Mouse (Mus musculus) urinary bladder, postnatal 4 days (tissue): Measurements from ENCODE around the gene Asb18.

Experiments used
- DNase-seq, 2 experiments: peaks; one replicate each; pipeline ENCODE4 v3.0.0; 2021 to 2022; ENCODE audit warnings: low spot score in 2 of 2

Asb18 gene

DNA sequence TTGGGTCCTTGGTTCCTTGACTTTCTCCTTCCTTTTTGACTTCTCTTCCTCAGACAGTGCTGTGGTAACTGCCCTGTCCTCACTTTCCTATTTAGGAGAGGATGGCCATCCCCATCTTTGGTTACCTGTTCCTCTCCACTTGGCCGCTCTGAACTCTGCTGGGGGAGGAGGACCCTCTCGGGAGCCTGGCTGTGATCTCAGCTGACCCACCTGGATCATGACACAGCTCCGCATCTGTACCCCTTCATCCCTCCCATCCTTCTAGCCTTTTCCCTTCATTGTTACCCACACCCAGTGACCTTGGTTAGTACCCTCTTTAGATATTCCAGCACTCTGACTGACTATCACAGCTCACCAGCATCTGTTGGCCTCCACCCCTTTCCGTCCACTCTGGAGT lies 44.8 kb downstream of the Asb18 start:
- no peak for DNase-seq

DNA sequence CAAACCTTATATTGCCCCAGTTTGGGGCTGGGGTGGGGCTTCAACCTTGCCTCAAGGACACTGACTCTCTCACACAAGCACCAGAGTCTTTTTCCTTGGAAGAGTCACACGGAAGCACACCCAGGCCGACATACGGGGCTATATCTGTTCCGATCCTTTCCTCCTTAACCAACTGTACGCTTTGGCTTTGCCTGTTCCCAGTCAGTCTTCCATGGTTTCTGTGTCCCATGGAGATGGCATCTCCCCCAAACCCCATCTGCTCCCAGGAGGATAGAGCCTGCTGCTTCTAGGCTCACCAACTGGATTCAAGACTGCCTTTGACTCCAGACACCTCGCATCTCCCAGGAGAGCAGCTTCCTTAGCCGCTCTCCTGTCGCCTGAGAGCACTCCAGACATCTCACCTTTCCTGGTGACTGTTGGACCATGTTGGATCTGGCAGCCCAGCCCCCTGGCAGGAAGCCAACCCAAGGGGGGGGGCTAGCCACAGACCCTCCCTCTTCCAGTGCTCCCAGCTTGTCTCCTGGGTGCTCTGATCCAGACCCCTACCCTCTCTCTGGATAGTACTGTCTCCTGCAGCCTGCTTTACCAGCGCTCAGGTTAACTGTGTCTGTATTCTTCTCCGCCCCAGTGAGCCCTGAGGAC lies 45.3 kb downstream of the Asb18 start:
- DNase-seq = no peak

DNA sequence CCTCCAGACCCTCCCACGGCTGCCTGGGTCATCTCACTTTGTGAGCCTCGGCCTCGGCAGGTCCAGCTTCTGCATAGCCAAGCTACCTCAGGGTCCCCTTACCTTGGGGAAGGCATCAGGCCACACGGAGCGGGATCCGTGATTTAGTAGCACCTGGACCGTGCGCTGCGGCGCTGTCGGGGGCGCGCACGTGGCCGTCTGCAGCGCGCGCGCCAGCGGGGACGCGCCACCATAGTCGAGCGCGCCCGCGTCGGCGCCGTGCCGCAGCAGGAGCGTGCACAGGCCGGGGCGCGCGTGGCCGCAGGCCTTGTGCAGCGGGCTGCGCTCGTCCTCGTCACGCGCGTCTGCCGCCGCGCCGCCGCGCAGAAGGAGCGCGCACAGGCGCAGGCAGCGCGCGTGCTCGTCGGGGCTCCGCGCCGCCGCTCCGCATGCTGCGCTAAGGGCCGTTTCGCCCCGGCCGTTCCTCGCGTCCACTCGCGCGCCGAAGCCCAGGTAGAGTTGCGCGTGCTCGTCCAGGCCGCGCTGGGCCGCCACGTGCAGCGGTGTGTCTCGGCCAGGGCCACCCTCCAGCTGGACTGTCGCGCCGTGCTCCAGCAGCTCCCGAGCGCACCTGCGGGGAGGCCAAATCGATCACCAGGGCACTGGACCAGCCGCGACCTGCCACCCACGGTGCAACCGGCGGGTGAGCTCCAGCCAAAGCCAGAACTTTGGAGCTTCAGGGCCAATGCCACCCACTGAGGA lies 46.2 kb downstream of the Asb18 start:
- DNase-seq = no peak

DNA sequence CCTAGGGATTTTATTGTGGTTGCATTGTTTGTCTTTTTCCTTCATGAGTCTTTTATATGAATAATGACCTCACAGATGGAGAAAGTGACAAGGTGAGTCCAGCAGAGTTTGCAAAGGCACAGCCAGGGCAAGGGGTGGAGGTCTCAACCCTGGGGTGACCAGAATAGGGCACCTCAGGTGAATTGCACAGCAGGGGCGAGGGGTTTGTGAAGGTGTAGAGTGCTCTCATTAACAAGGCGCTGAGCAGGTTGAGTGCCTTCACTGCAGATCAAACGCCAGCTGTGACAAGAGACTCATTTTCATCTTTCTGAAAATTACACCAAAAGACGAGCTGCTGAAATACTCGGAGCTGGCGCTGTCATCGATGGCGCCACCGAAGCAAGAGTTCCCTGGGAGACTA lies 46.9 kb downstream of the Asb18 start:
- DNase-seq = no peak

DNA sequence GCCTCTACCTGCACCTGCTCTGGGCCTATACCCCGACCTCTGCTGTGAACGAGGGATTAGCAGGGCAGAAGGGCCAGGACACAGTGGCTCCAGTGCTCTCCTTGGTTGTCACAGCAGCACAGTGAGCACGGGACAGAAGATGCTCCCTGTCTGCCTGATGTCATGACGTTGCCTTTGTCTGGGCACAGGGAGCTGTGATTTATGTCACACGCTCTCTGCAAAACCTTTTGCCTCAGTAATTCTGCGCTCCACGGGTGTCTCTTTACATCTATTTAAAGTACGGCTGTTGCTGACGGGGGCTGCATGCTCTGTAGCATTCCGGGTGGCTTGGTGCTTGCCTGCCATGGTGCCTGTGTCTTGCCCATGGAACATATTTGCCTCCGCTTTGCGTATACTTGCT lies 50.0 kb downstream of the Asb18 start:
- DNase-seq = no peak

DNA sequence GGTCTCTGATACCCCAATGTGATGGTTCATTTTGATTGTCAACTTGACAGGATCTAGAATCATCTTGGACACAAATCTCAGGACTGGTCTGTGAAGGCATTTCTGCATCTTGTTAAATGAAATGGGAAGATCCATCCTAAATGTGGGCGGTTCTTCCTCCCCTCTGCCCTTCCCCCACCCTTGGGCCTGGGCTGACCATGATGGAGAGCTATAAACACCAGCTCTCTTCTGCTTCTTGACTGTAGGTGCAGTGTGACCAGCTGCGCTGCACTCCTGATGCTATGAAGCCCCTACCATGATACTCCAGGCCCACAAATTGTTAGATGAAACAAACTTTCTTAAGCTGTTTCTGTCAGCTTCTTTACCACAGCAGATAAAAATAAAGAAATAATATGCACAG lies 51.2 kb downstream of the Asb18 start:
- DNase-seq = no peak

DNA sequence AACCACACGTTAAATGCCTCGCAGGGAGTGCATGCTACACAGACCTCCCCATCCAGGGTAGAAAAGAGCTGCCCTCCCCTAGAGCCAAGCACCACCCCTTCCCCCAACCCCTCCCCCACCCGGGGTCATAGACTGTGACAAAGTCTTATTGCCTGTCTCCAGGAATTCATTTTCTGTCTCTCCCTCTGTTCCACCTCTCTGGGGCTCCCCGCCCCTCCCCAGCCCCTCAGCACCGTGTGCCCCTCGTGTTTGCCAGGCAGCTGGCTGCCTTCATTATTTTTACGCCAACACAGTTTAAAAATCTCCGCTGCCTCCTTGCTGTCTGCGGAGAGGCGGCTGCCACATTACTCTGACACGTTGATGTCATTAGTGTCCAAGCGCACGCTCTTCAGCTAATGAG lies 52.4 kb downstream of the Asb18 start:
- no peak for DNase-seq

DNA sequence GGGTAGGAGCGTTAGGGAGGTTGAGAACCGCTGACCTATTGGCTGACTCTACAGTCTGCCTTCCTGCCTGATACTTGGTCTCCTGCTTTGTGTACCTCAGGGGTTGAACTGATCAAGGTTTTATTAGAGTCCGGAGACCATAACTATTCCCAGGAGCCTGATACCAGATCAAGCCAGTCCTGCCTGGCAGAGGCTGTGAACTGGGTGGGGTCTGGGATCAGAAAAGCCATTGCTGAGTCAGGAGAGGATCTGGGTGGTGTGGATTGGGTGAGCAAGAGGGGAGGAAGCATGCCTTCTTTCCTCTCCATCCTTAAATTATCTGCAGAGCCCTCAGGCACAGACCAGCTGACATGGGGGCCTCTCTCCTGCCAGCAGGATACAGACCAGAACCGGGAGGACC lies 55.1 kb downstream of the Asb18 start:
- no peak for DNase-seq

DNA sequence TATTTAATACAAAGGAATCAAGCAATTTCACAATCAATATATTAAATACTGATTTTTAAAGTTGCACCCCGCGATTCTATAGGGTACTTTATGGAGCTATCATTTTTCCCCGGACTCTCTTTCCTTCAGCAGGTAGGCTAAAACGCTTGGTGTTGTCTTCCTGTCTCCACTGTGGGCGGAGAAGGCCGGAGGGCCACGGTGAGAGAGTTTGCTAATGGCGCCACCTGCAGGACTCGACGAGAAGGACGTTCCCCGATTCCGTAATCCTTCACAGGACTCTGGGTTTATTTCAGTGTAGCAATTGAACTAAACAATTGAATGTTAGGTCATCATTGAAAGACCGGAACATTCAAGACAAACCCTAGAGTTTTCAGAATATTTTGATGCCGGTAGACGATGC lies 71.3 kb downstream of the Asb18 start:
- DNase-seq = peak; percentile 52 to 82

DNA sequence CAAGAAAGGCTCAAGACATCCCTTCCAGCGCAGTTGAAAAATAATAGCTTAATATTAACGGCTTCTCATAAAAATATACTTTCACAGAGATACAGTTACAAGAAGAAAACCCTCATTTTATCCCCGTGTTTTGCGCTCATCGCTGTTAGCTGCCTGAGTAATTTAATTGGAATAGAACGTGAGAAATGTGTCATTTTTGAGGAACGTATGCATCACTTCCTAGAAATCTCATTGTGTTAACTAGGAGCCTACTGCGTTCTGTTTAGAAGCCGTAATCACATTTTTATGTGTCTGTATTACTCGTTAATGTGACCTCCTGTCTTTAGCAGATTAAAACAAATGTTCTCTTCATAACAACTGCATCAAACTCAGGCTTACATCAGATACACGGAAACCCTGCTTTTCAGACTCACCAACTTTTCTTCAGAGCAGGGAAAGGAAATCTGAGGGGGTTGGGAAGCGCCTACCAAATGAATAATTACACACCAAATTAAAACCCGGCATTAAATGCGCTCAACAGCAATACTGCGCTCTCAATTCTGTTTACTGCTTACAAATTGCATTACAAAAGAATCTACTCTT lies 72.0 kb downstream of the Asb18 start:
- no peak for DNase-seq

DNA sequence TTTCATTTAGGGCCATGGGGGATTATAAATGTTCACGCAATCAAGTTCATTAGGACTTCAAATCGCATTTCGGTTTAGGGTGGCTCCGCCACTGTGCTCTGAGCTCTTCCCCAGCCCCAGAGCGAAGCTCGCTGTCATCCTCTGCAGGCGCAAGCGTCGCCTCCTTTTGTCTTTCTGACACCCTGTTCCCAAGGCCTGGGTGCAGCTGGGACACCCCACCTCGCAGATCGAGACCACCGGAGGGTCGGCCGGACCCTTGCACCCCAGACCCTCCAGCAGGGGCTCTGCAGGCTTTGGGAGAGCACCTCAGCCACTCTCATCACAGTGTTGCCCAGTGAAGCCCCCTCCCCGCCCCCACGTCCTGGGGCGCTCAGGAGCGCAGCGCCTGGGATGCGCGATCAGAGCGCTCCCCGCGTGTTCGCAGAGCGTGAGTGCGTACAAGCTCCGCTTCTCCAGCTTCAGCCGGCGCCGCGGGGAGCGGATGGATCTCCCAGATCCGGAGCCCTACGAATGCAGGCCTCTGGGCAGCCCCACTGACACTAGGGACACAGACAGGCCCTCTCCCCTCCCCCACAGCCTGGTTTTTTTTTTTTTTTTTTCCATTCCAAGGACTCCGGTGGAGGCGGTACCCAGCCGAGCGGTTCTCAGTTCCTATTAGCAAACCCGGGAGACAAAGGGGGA lies 72.6 kb downstream of the Asb18 start:
- no peak for DNase-seq

DNA sequence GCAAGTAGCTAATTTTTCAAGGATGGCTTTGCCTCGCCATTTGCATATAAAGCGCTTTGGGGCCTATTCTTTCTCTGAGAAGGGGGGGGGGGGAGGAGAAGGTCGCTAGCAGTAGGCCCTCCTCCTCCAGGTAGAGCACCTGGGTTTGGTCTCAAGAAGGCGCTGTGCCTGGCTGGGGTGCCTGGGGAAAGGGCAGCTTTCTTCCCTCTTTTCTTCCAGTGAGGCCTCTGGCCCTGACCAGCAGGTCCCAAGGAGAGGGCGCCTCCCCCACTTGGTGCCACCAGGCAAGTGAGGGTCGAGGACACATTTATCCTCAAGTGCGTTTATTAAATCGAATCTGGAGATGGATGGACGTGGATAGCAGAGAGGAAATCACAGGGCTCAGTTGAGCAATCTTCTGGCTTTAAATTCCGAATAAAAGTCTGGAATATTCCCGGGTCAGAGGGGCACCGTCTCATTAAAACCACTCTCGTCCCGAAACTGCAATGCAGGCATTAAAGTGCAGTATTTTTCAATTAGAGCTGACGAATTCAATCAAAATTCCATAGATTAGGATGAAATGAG lies 73.4 kb downstream of the Asb18 start:
- DNase-seq = no peak

DNA sequence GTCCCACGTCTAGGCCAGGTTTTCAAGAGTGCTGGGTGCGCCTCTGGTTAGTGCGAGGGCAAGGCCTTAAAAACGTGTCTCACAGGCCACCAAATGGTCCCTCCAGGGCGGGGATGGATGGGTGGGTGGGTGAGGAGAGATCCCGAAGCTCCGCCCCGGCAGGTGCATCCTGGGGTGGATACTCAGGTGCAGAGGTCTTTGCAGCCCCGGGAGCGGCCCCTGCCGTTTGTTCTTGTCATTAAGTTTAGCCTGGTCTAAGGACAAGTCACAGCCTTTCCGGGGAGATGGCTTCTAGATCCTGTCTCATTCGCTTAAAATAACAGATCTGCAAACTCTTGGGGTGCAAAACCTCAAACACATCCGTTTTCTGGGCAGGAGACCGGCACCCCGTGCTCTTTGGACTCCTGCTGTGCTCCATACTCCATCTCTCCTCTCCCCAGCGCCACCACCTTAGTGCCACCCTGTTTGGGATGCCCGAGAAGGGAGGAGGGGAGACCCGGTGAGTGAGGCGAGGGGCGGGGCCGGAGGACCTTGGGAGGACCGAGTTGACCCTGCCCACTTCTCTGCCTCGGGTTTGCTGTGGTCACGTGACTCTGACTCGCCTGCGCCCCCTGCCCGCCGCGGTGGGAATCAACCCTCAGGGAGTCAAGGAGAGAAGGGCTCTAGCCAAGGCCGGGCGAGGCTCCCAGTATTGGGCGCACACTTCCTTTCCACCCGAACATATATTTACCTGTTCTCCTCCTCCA lies 74.3 kb downstream of the Asb18 start:
- DNase-seq = peak; percentile 72 to 89

DNA sequence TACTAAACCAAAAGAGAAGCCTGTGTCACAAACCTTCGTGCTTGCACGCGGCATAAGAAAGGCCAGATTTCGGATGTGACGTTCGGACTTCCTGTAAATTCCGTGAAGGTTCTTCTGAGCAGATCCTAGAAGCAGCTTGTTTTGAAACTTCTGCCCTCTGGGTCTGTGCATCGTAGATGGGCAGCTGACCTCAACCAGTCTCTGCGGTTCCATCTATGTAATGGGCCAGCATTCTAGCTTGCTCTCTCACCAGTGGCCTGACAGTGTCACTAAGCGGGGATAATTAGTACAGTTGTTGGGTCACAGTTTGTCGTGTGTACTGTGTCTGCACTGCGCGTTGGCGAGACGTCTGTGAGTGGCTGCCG lies 74.9 kb downstream of the Asb18 start:
- DNase-seq = no peak

DNA sequence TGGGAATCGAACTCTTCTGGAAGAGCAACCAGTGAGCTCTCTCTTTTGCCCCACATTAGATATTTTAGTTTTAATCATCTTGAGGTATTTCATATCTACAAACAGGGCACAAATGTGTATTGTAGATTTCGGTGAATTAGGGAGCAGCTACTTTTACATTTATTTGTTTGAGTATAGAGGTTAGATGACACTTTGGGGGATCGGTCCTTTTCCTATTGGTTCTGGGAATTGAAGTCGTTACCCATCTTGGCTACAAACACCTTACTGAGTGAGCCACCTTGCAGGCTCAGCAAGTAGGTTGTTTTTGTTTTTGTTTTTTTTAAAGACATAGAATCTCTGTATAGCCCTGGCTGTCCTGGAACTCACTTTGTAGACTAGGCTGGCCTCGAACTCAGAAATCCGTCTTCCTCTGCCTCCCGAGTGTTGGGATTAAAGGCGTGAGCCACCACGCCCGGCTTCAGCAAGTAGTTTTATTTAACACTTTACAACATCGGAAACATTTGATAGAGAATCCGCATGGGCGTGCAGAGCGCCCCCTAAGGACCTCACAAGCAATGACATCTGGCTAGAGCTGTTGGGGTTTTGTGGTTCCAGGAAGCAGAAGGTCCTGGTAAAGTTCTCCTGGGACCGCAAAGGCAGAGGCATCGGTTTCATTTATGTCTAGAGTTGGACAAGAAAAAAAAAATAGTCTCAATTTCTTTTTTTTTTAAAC lies 75.4 kb downstream of the Asb18 start:
- DNase-seq = no peak

DNA sequence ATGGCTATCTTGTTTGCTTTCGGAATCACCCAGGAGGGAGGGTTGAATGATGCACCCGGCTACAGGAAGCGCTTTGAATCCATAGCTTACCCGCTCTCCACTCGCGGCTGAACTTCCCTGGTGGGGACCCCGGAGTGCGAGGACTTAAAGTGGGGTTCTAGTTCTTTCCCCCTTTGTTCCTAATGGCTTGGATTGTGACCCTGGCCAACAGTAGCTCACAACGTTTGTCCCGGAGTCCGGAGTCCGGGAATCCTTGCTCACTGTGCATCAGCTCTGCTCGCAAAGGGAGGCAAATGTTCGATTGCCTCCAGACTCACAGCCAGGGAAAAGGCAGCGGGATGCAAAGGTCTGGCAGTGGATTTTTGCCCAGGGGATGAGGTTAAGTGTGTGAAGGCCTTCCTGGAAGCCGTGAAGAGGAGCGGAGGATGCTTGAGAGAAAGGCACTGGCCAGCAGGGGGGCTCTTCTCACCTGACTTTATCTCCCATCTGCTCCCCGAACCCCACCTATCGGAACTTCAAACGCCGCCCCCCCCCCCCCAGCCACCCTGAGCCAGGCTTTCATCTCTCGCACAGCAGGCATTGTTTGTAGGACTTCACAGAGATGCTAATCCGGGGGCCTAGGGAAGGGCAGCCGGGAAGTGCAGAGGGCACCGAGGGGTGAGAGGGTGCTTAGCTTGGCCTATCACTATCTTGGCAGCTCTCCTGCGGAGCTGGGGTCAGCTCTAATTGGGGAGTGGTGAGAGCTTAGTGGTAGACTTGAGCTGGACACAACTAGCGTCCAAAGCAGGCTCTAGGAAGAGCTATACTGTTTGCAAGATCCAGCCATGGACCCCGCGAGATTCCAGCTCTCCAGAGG lies 78.7 kb downstream of the Asb18 start:
- no peak for DNase-seq

DNA sequence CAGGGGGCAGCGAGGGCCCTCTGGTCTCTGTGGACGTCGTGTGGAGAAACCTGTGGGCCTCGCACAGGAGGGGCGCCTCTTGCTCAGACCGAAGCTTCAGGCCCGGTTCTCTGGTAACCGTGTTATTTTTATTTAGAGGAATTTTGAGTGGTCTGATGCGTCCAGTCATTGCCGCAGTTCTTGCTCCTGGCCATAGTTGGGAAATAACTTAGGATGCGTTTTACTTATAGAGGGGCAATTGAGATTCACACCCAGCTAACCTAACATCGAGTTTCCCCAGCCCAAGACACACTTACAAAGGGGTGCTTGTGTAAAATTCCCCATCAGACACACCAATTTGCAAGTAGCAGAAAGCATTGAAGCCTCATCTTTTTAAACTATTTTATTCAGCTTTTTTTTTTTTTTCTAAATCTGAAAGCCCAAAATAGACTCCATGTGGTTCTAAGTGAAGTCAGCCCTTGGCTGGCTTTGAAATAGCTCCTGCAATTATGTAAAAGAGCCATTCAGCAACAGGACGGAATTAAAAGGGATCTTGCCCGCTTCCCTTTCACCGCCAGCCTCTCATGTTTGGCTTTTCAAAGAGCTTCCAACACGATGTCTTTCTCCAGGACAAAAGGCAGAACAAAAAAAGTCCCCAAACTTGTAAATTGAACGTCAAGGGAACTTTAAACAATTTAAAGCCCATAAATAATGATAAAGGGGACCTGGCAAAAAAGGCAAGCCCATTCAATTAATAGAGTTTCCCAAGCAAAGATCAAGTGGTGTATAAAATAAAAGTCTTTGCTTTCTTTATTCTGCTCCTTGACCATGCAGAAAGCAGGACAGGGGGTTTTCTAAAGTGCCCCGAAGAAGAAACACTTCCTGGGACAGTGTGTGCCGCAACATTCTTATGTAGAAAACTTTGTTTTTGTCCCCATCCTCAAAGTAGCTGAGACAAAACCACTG lies 79.9 kb downstream of the Asb18 start:
- no peak for DNase-seq

DNA sequence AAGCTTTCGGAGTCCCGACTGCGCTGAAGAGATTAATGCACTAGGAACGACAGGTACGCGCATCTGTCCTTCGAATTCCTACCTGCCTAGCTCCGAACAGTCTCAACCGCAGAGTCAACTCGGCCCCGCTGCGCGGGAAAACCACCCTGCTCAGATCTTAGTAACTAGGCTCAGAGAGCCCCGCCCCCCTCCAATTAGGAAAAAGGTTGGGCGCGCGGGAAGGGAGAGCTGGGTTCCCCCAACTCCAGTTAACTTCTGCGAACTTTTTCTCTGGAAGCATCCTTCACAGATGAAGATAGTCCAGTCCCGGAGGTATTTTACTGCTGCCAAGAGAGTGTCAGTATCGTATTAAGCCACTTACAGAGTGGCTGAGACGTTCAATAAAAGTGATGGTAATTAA lies 80.7 kb downstream of the Asb18 start:
- DNase-seq = no peak

DNA sequence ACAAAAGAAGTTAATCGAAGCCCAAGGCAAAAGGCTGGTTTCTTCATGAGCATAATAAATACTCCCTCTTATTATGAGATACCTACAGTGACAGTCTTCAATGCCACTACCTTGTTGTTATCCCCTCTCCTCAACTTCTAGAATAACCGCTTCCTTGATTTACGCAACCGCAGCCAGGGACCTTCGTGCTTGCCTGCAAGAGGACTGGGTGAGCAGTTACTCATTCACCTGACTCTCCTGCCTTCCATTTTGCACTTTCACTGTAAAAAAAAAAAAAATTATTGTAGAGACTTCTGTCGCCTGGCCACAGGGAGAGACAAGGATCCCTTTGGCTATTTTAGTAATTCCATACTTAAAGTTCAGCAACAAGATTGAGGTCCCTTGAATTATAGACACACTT lies 81.4 kb downstream of the Asb18 start:
- DNase-seq = no peak
